Mouse (Mus musculus) thymus, adult 2 months (tissue): Measurements from ENCODE around the gene Lce3e.

ENCODE experiments used
- CTCF ChIP-seq: fragments of 200-500 bp; IDR thresholded peaks from 2 replicates; pipeline ENCODE4 v1.5.1; 2012; ENCODE audit warnings: mild to moderate bottlenecking, control low read depth, low read length, moderate library complexity, borderline replicate concordance; ENCODE audit not compliant: control insufficient read depth, poor library complexity, insufficient read depth; ENCODE audit errors: extremely low read depth
- POLR2A ChIP-seq: fragments of 200-500 bp; IDR thresholded peaks from 2 replicates; pipeline ENCODE4 v1.6.1; 2012; ENCODE audit warnings: mild to moderate bottlenecking, low read length, control low read depth, moderate library complexity; ENCODE audit not compliant: control insufficient read depth, poor library complexity, insufficient read depth; ENCODE audit errors: extremely low read depth

DNA sequence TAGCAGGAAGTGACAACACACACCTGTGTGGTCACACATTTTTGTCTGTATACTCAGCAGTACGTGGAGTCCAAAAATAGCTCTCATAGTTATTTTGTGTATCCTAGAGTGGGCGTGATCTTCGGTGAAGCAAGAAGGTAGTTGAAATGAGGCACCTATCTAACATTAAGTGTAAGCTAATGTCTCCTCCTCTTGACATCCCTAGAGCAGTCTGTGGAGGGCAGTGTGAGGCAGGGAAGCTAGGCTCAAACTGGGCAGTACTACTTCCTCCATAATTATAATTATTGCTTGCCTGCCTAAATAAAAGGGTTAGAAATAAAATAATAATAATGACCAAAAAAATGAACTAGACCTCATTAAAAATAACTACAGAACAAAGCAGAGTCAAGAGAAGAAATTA lies 33.8 kb downstream of the Lce3e start:
- TF ChIP-seq CTCF (no peak), POLR2A (no peak)
